Mouse (Mus musculus): ENCODE measurements at regions not wholly inside any gene's neighbourhood (a gene's known extent, or its start where the extent isn't known, plus 50 kb on each side); places are given as distances from the start of the nearest gene placed in this dataset.

GRCm38 (mm10) chr16:86544121-86544520, 642.5 kb upstream of the Adamts5 start:
- no peak for DNase-seq (ENCODE audit: low read depth, low spot score)

- DNase-seq (ENCODE audit: low read depth, low spot score): no peak
Measured at GRCm38 (mm10) chr16:86536479-86536878, 634.9 kb upstream of the Adamts5 start.

GRCm38 (mm10) chr16:86524135-86524534, 622.5 kb upstream of the Adamts5 start:
- no peak for DNase-seq (ENCODE audit: low read depth, low spot score)

GRCm38 (mm10) chr16:86516935-86517334, 615.3 kb upstream of the Adamts5 start:
- DNase-seq (ENCODE audit: low read depth, low spot score): no peak

GRCm38 (mm10) chr16:86516144-86516543, 614.5 kb upstream of the Adamts5 start:
- DNase-seq (ENCODE audit: low read depth, low spot score): no peak

- DNase-seq (ENCODE audit: low read depth, low spot score): no peak
Measured at GRCm38 (mm10) chr16:86501074-86501952, 599.7 kb upstream of the Adamts5 start.

- DNase-seq (ENCODE audit: low read depth, low spot score): peak; percentile 12
Measured at GRCm38 (mm10) chr16:86475145-86475544, 573.5 kb upstream of the Adamts5 start.

GRCm38 (mm10) chr16:86473059-86473740, 571.6 kb upstream of the Adamts5 start:
- no peak for DNase-seq (ENCODE audit: low read depth, low spot score)

- DNase-seq (ENCODE audit: low read depth, low spot score): no peak
Measured at GRCm38 (mm10) chr16:86461073-86461472, 559.4 kb upstream of the Adamts5 start.

GRCm38 (mm10) chr16:86456649-86457048, 555.0 kb upstream of the Adamts5 start:
- DNase-seq (ENCODE audit: low read depth, low spot score): no peak

- DNase-seq (ENCODE audit: low read depth, low spot score): no peak
Measured at GRCm38 (mm10) chr16:86454810-86455209, 553.2 kb upstream of the Adamts5 start.

- no peak for DNase-seq (ENCODE audit: low read depth, low spot score)
Measured at GRCm38 (mm10) chr16:86454031-86454430, 552.4 kb upstream of the Adamts5 start.

GRCm38 (mm10) chr16:86448478-86449160, 547.0 kb upstream of the Adamts5 start:
- DNase-seq (ENCODE audit: low read depth, low spot score): no peak

GRCm38 (mm10) chr16:86419458-86419857, 517.8 kb upstream of the Adamts5 start:
- peak; percentile 69 for DNase-seq (ENCODE audit: low read depth, low spot score)

- no peak for DNase-seq (ENCODE audit: low read depth, low spot score)
Measured at GRCm38 (mm10) chr16:86404309-86404708, 502.7 kb upstream of the Adamts5 start.

GRCm38 (mm10) chr16:86401381-86401780, 499.8 kb upstream of the Adamts5 start:
- no peak for DNase-seq (ENCODE audit: low read depth, low spot score)

- DNase-seq (ENCODE audit: low read depth, low spot score): no peak
Measured at GRCm38 (mm10) chr16:86399288-86399687, 497.7 kb upstream of the Adamts5 start.

- no peak for DNase-seq (ENCODE audit: low read depth, low spot score)
Measured at GRCm38 (mm10) chr16:86397521-86397920, 495.9 kb upstream of the Adamts5 start.

GRCm38 (mm10) chr16:86389063-86389723, 487.6 kb upstream of the Adamts5 start:
- no peak for DNase-seq (ENCODE audit: low read depth, low spot score)

GRCm38 (mm10) chr16:86388128-86388527, 486.5 kb upstream of the Adamts5 start:
- DNase-seq (ENCODE audit: low read depth, low spot score): no peak

GRCm38 (mm10) chr16:86377991-86378390, 476.4 kb upstream of the Adamts5 start:
- peak; percentile 44 for DNase-seq (ENCODE audit: low read depth, low spot score)

GRCm38 (mm10) chr16:86371652-86372051, 470.0 kb upstream of the Adamts5 start:
- DNase-seq (ENCODE audit: low read depth, low spot score): no peak

All from ES-CJ7 (cell line).